Mouse (Mus musculus): Measurements from ENCODE around the gene Rara. TPM values are rescaled to one million over a fixed set of nuclear protein-coding genes. Genes with fewer than 3 reads are reported as not detected.
A peak's percentile ranks its signal among the peaks of the same experiment; 100 is the strongest.

Rara gene
- polyA plus RNA-seq, 1 experiment from 2014 or later, result 46.4 TPM

- H3K27ac ChIP-seq (replicated peaks; ENCODE audit: low read depth, low read length), result no peak overlapping the region
- H3K27me3 ChIP-seq (replicated peaks; ENCODE audit: control insufficient read depth, insufficient read depth, low read length), result no peaks in the 10 kb centered on the region
- 82% methylated on average over 1 of the region's 1 CpGs for WGBS
- H3K9ac ChIP-seq (ENCODE audit: low read depth, low read length), result no peak overlapping the region
- DNase-seq (ENCODE audit: low spot score) (no peak), ATAC-seq (ENCODE audit: low read depth) (no peak)
- H3K36me3 ChIP-seq (ENCODE audit: control insufficient read depth, insufficient read depth, low read length), result peaks cover 97% of the 10 kb centered on the region
- H3K4me1 ChIP-seq (ENCODE audit: control insufficient read depth, insufficient read depth, low read length), result no peaks in the 10 kb centered on the region
- H3K9me3 ChIP-seq (ENCODE audit: control insufficient read depth, low read length), result no peaks in the 10 kb centered on the region
- H3K4me3 ChIP-seq (ENCODE audit: low read depth, low read length), result no peak overlapping the region
- H3K4me2 ChIP-seq (ENCODE audit: low read depth, low read length), result no peak overlapping the region
Measured at GRCm38 (mm10) chr11:99013856-99014255, 86.2 kb downstream of the Rara start.

GRCm38 (mm10) chr11:99019844-99020243 is 92.2 kb downstream of the Rara start:
- no peaks in the 10 kb centered on the region for H3K27me3 ChIP-seq (replicated peaks; ENCODE audit: control insufficient read depth, insufficient read depth, low read length)
- H3K9me3 ChIP-seq (ENCODE audit: control insufficient read depth, low read length), result no peaks in the 10 kb centered on the region
- H3K9ac ChIP-seq (ENCODE audit: low read depth, low read length), result no peak overlapping the region
- no peak overlapping the region for H3K4me3 ChIP-seq (ENCODE audit: low read depth, low read length)
- DNase-seq (ENCODE audit: low spot score) (no peak), ATAC-seq (ENCODE audit: low read depth) (no peak)
- 0 out of 2 replicates have a peak, but pooled peaks cover 12% of the 10 kb centered on the region for H3K4me1 ChIP-seq (ENCODE audit: control insufficient read depth, insufficient read depth, low read length)
- no peak overlapping the region for H3K27ac ChIP-seq (replicated peaks; ENCODE audit: low read depth, low read length)
- H3K36me3 ChIP-seq (ENCODE audit: control insufficient read depth, insufficient read depth, low read length), result peaks cover 66% of the 10 kb centered on the region
- no peak overlapping the region for H3K4me2 ChIP-seq (ENCODE audit: low read depth, low read length)
- WGBS, result 95% methylated on average over 6 of the region's 6 CpGs

GRCm38 (mm10) chr11:99022384-99022933 is 94.8 kb downstream of the Rara start:
- no peaks in the 10 kb centered on the region for H3K9me3 ChIP-seq (ENCODE audit: control insufficient read depth, low read length)
- peak overlapping the region; percentile 87; the same call in 1 of the 2 replicates for H3K9ac ChIP-seq (ENCODE audit: low read depth, low read length)
- H3K4me1 ChIP-seq (ENCODE audit: control insufficient read depth, insufficient read depth, low read length), result 0 out of 2 replicates have a peak, but pooled peaks cover 12% of the 10 kb centered on the region
- 84% methylated on average over 5 of the region's 5 CpGs for WGBS
- peak overlapping the region; percentile 70 for H3K4me2 ChIP-seq (ENCODE audit: low read depth, low read length)
- DNase-seq (ENCODE audit: low spot score), result no peak
- no peaks in the 10 kb centered on the region for H3K27me3 ChIP-seq (replicated peaks; ENCODE audit: control insufficient read depth, insufficient read depth, low read length)
- H3K4me3 ChIP-seq (ENCODE audit: low read depth, low read length), result peak overlapping the region; percentile 81
- no peak overlapping the region for H3K27ac ChIP-seq (replicated peaks; ENCODE audit: low read depth, low read length)
- no peak for ATAC-seq (ENCODE audit: low read depth)
- H3K36me3 ChIP-seq (ENCODE audit: control insufficient read depth, insufficient read depth, low read length), result peaks cover 41% of the 10 kb centered on the region

- WGBS, result 5% methylated on average over 4 of the region's 4 CpGs
- no peaks in the 10 kb centered on the region for H3K9me3 ChIP-seq (ENCODE audit: control insufficient read depth, low read length)
- peaks cover 34% of the 10 kb centered on the region for H3K36me3 ChIP-seq (ENCODE audit: control insufficient read depth, insufficient read depth, low read length)
- peak overlapping the region; percentile 87 for H3K9ac ChIP-seq (ENCODE audit: low read depth, low read length)
- H3K4me2 ChIP-seq (ENCODE audit: low read depth, low read length), result peak overlapping the region; percentile 70
- H3K4me1 ChIP-seq (ENCODE audit: control insufficient read depth, insufficient read depth, low read length), result 0 out of 2 replicates have a peak, but pooled peaks cover 12% of the 10 kb centered on the region
- H3K27me3 ChIP-seq (replicated peaks; ENCODE audit: control insufficient read depth, insufficient read depth, low read length), result no peaks in the 10 kb centered on the region
- no peak overlapping the region for H3K27ac ChIP-seq (replicated peaks; ENCODE audit: low read depth, low read length)
- ATAC-seq (ENCODE audit: low read depth) (no peak), DNase-seq (ENCODE audit: low spot score) (no peak)
- H3K4me3 ChIP-seq (ENCODE audit: low read depth, low read length), result peak overlapping the region; percentile 81
Measured at GRCm38 (mm10) chr11:99023094-99023493, 95.5 kb downstream of the Rara start.

- H3K4me1 ChIP-seq (ENCODE audit: control insufficient read depth, insufficient read depth, low read length), result 0 out of 2 replicates have a peak, but pooled peaks cover 12% of the 10 kb centered on the region
- H3K4me3 ChIP-seq (ENCODE audit: low read depth, low read length), result peak within 1 kb of the TSS; percentile 81
- WGBS, result 0% methylated on average over 54 of the region's 54 CpGs
- H3K36me3 ChIP-seq (ENCODE audit: control insufficient read depth, insufficient read depth, low read length), result peaks cover 28% of the 10 kb centered on the region
- H3K27me3 ChIP-seq (replicated peaks; ENCODE audit: control insufficient read depth, insufficient read depth, low read length), result no peaks in the 10 kb centered on the region
- H3K9ac ChIP-seq (ENCODE audit: low read depth, low read length), result peak within 1 kb of the TSS; percentile 87
- ATAC-seq (ENCODE audit: low read depth) (peak; percentile 96), DNase-seq (ENCODE audit: low spot score) (peak; percentile 98)
- peak within 1 kb of the TSS; percentile 70 for H3K4me2 ChIP-seq (ENCODE audit: low read depth, low read length)
- peak within 1 kb of the TSS; percentile 80 for H3K27ac ChIP-seq (replicated peaks; ENCODE audit: low read depth, low read length)
- no peaks in the 10 kb centered on the region for H3K9me3 ChIP-seq (ENCODE audit: control insufficient read depth, low read length)
Measured at GRCm38 (mm10) chr11:99023500-99024467, 96.2 kb downstream of the Rara start, which contains the start of gene Top2a. TSS of gene Top2a (minus strand) at chr11:99024189.

Other genes with a start within 250 kb of the Rara start
- 136 and 146 TPM in 2 replicates for gene Psmd3, start 245.3 kb upstream of the Rara start, polyA plus RNA-seq (2014; fragmentation: Nextera tagmentation; extraction: Ambion mirVana)
- not detected in 2 replicates for gene Csf3, start 226.6 kb upstream of the Rara start, polyA plus RNA-seq (2014; fragmentation: Nextera tagmentation; extraction: Ambion mirVana)
- gene Med24, start 198.4 kb upstream of the Rara start, polyA plus RNA-seq (2014; fragmentation: Nextera tagmentation; extraction: Ambion mirVana), result 40.7 and 49.0 TPM in 2 replicates
- gene Thra, start 187.2 kb upstream of the Rara start, polyA plus RNA-seq (2014; fragmentation: Nextera tagmentation; extraction: Ambion mirVana), result 57.7 and 62.2 TPM in 2 replicates
- gene Nr1d1, start 152.5 kb upstream of the Rara start, polyA plus RNA-seq (2014; fragmentation: Nextera tagmentation; extraction: Ambion mirVana), result 1.1 and 1.9 TPM in 2 replicates
- 18.1 and 18.5 TPM in 2 replicates for gene Msl1, start 132.3 kb upstream of the Rara start, polyA plus RNA-seq (2014; fragmentation: Nextera tagmentation; extraction: Ambion mirVana)
- gene Casc3, start 122.9 kb upstream of the Rara start, polyA plus RNA-seq (2014; fragmentation: Nextera tagmentation; extraction: Ambion mirVana), result 32.2 and 34.0 TPM in 2 replicates
- 5.7 and 6.3 TPM in 2 replicates for gene Rapgefl1, start 91.0 kb upstream of the Rara start, polyA plus RNA-seq (2014; fragmentation: Nextera tagmentation; extraction: Ambion mirVana)
- gene Wipf2, start 64.2 kb upstream of the Rara start, polyA plus RNA-seq (2014; fragmentation: Nextera tagmentation; extraction: Ambion mirVana), result 3.9 and 4.3 TPM in 2 replicates
- gene Cdc6, start 20.0 kb upstream of the Rara start, polyA plus RNA-seq (2014; fragmentation: Nextera tagmentation; extraction: Ambion mirVana), result 22.7 and 23.0 TPM in 2 replicates
- 0.34 and 0.56 TPM in 2 replicates for gene Gjd3, start 55.2 kb downstream of the Rara start, polyA plus RNA-seq (2014; fragmentation: Nextera tagmentation; extraction: Ambion mirVana)
- gene Top2a, start 96.4 kb downstream of the Rara start, polyA plus RNA-seq (2014; fragmentation: Nextera tagmentation; extraction: Ambion mirVana), result 181 and 201 TPM in 2 replicates
- gene Igfbp4, start 113.4 kb downstream of the Rara start, polyA plus RNA-seq (2014; fragmentation: Nextera tagmentation; extraction: Ambion mirVana), result 966 and 1,068 TPM in 2 replicates
- 0.81 and 1.0 TPM in 2 replicates for gene Tns4, start 161.5 kb downstream of the Rara start, polyA plus RNA-seq (2014; fragmentation: Nextera tagmentation; extraction: Ambion mirVana)
- gene Ccr7, start 227.3 kb downstream of the Rara start, polyA plus RNA-seq (2014; fragmentation: Nextera tagmentation; extraction: Ambion mirVana), result 0.33 and 0.50 TPM in 2 replicates